Mouse (Mus musculus) liver, adult (tissue): ENCODE measurements around the gene Sgsm1.

Source experiments
- GATA4 ChIP-seq: IDR thresholded peaks from 2 replicates; pipeline ENCODE4 v1.6.1; 2014; ENCODE audit warnings: mild to moderate bottlenecking, low read length; ENCODE audit not compliant: insufficient replicate concordance

Gene Sgsm1

GRCm38 (mm10) chr5:113310377-113311003 is at the start of gene Sgsm1:
Gene Sgsm1, minus strand, starts transcription at chr5:113310786.
- no peak for TF ChIP-seq GATA4

GRCm38 (mm10) chr5:113358833-113359232 is 48.2 kb upstream of the Sgsm1 start:
- no peak for TF ChIP-seq GATA4

- no peak for TF ChIP-seq GATA4
Measured at GRCm38 (mm10) chr5:113357656-113358055, 47.1 kb upstream of the Sgsm1 start.

- TF ChIP-seq GATA4: no peak
Measured at GRCm38 (mm10) chr5:113357186-113357585, 46.6 kb upstream of the Sgsm1 start, which contains the start of gene Aym1. Gene Aym1, plus strand, starts transcription at chr5:113357294.

- TF ChIP-seq GATA4: no peak
Measured at GRCm38 (mm10) chr5:113354311-113354710, 43.7 kb upstream of the Sgsm1 start.

GRCm38 (mm10) chr5:113352636-113353035 is 42.0 kb upstream of the Sgsm1 start:
- TF ChIP-seq GATA4: no peak

- TF ChIP-seq GATA4: no peak
Measured at GRCm38 (mm10) chr5:113351768-113352167, 41.2 kb upstream of the Sgsm1 start.

GRCm38 (mm10) chr5:113349810-113350209 is 39.2 kb upstream of the Sgsm1 start:
- TF ChIP-seq GATA4: no peak

- no peak for TF ChIP-seq GATA4
Measured at GRCm38 (mm10) chr5:113349226-113349625, 38.6 kb upstream of the Sgsm1 start.

GRCm38 (mm10) chr5:113348597-113348996 is 38.0 kb upstream of the Sgsm1 start:
- no peak for TF ChIP-seq GATA4

- TF ChIP-seq GATA4: no peak
Measured at GRCm38 (mm10) chr5:113347593-113347992, 37.0 kb upstream of the Sgsm1 start.

- no peak for TF ChIP-seq GATA4
Measured at GRCm38 (mm10) chr5:113345781-113346180, 35.2 kb upstream of the Sgsm1 start.

- TF ChIP-seq GATA4: no peak
Measured at GRCm38 (mm10) chr5:113344635-113345386, 34.2 kb upstream of the Sgsm1 start.

GRCm38 (mm10) chr5:113336281-113336680 is 25.7 kb upstream of the Sgsm1 start:
- no peak for TF ChIP-seq GATA4

GRCm38 (mm10) chr5:113335732-113336131 is 25.1 kb upstream of the Sgsm1 start:
- no peak for TF ChIP-seq GATA4
